Mouse (Mus musculus): ENCODE measurements around the gene Lipo3.
A peak's percentile ranks its signal among the peaks of the same experiment; 100 is the strongest.
"Not testable (repeated sequence)": the region's sequence is repeated elsewhere in the genome, so short reads cannot be mapped to it uniquely, and the experiment has no call there.

Lipo3 gene

DNA sequence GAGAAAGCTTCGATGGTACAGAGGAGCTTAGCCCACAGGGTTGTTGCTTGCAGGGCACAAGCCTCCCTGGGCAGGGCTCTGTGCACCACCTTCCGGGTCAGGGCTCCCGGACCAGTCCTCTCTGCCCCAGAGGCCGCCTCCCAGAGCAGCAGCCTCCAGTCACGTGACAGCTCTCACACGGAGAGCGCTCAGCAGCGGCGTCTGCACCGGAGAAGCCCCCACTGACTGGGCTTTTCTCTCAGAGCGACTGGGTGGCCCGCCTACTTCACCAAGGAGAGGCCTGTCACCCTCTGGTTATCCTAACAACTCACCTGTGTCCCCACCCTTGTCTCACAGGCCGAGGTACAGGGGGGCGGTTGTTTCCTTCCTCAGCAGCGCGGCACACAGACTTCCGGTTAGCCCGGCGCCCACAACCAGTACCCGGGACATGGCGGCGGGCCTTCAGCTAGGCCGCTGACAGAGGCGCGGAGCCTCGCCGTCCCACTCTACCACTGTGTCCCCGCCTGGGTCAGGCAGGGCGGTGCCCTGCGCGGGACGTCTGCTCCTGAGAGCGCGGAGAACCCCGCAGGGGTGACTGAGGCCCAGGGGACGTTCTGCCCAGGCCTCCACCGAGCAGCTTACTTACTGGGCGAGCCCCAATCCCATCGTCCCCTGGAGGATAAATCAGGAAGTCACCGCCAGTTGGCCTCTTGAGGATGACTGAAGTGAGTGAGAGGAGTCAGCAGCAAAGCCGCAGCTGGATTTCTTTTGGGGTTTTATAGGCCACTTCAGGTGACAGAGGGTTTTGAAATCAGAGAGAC is at the start of gene Lipo3:
TSS of gene Lipo3 (minus strand) at position 665 of the 800 bp plus-strand sequence.
- DNase-seq (ENCODE audit: low spot score) = peak; percentile 6

- DNase-seq (ENCODE audit: low spot score) = not testable (repeated sequence)
Measured at GRCm38 (mm10) chr19:33787359-33787758, 25.6 kb upstream of the Lipo3 start, which contains the start of gene Lipo1. TSS of gene Lipo1 (minus strand) at chr19:33787459.

DNA sequence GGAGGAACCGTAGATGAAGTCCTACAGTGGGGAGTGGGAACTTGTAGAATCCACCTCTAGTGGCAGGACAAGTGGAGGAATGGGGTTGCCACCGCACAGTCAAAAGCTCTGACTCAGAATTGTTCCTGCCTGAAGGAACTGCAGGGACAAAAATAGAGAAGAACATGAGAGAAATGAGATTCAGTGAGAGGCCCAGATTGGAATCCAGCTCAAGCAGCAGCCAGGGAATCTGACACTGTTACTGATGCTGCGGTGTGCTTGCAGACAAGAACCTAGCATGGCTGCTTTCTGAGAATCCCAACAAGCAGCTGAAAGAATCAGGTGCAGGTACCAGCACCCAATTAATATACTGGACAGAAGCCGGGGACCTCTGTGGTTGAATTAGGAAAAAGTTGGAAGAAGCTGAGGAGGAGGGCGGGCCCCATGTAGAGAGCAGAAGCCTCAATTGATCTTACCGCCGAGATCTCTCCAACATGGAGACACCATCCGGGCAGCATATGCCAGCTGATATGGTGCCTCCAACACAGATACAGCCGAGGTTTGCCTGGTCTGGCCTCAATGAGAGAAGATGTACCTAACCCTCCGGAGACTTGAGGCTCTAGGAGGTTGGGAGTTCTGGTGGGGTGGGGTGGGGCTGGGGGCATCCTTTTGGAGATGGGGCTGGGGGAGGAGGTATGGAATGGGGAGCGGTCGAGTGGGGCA is 25.0 kb upstream of the Lipo3 start:
- DNase-seq (ENCODE audit: low spot score) = no peak

GRCm38 (mm10) chr19:33751259-33751658 is 10.5 kb downstream of the Lipo3 start, which contains the start of gene Lipo2:
TSS of gene Lipo2 (minus strand) at chr19:33751359.
- not testable (repeated sequence) for DNase-seq (ENCODE audit: low spot score)

GRCm38 (mm10) chr19:33625152-33625551 is 136.6 kb downstream of the Lipo3 start, which contains the start of gene Gm8978:
TSS of gene Gm8978 (minus strand) at chr19:33625252.
- DNase-seq (ENCODE audit: low spot score) = not testable (repeated sequence)

DNA sequence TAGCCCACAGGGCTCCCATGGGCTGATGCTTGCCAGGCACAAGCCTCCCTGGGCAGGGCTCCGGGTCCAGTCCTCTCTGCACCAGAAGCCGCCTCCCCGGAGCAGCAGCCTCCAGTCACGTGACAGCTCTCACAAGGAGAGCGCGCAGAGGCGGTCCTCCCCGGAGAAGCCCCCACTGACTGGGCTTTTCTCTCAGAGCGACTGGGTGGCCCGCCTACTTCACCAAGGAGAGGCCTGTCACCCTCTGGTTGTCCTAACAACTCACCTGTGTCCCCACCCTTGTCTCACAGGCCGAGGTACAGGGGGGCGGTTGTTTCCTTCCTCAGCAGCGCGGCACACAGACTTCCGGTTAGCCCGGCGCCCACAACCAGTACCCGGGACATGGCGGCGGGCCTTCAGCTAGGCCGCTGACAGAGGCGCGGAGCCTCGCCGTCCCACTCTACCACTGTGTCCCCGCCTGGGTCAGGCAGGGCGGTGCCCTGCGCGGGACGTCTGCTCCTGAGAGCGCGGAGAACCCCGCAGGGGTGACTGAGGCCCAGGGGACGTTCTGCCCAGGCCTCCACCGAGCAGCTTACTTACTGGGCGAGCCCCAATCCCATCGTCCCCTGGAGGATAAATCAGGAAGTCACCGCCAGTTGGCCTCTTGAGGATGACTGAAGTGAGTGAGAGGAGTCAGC is 172.0 kb downstream of the Lipo3 start:
- peak; percentile 17 for DNase-seq (ENCODE audit: low spot score)

DNA sequence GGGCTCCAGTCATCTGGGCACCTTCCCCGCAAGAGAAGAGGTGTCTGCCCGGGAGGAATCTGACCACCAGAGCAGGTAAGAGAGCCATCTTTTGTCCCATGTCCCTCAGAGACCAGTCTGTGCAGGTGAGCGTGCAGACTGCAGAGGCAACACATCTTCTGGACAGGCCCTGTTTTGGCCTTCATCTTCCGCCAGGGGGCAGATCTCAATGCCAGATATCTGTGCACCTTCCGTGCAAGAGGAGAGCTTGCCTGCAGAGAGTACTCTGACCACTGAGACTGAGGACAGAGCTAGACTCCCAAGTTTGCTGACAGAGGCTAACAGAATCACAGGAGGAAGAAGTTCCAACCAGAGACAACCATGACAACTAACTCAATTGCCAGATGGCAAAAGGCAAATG is 193.2 kb downstream of the Lipo3 start:
- not testable (repeated sequence) for DNase-seq (ENCODE audit: low spot score)

DNA sequence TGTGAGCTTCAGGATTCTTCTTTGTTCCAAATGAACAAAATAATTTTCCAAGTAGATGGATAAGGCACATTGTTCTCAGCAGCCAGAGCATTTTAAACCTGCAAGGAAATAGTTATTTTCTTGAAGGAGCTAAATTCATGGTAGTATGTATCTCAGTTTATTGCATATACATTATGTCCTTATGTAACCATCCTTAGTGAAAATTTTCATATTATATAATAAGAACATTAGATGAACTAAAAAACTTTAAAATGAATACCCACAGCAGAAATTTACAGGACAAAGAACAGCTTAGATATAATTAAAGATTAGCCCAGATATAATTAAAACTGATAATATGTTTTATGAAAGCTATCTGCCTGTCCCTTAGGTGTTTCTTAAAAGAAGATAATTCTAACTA is 244.1 kb downstream of the Lipo3 start, which contains the start of gene Lipo4:
TSS of gene Lipo4 (minus strand) at position 101 of the 400 bp plus-strand sequence.
- no peak for DNase-seq (ENCODE audit: low spot score)

Data from ovary, postnatal 14 days (tissue).